Mouse (Mus musculus) hindbrain, embryonic 10.5 days (tissue): ENCODE measurements around the gene Chd4. TPM values are rescaled to one million over a fixed set of nuclear protein-coding genes. Genes with fewer than 3 reads are reported as not detected.

Experiments
- DNase-seq: peaks from one replicate; pipeline ENCODE4 v3.0.0-alpha.2; 2017; ENCODE audit warnings: low spot score
- H3K27ac ChIP-seq: fragments of 300-500 bp; sonication (generic); 2 replicates; pipeline ENCODE4 v1.5.1; 2016; ENCODE audit warnings: mild to moderate bottlenecking, moderate library complexity
- H3K27me3 ChIP-seq: fragments of 300-500 bp; sonication (generic); 2 replicates; pipeline ENCODE4 v1.6.1; 2016; ENCODE audit warnings: mild to moderate bottlenecking; ENCODE audit not compliant: poor library complexity, insufficient read depth, severe bottlenecking
- H3K36me3 ChIP-seq: fragments of 300-500 bp; sonication (generic); 2 replicates; pipeline ENCODE4 v1.6.1; 2016; ENCODE audit warnings: mild to moderate bottlenecking, moderate library complexity
- H3K4me1 ChIP-seq: fragments of 300-500 bp; sonication (generic); replicated peaks from 2 replicates; pipeline ENCODE4 v1.6.1; 2016; ENCODE audit warnings: mild to moderate bottlenecking
- H3K4me3 ChIP-seq: fragments of 300-500 bp; sonication (generic); 2 replicates; pipeline ENCODE4 v1.5.1; 2016; ENCODE audit warnings: mild to moderate bottlenecking, moderate library complexity
- H3K9me3 ChIP-seq: fragments of 300-500 bp; sonication (generic); 2 replicates; pipeline ENCODE4 v1.6.1; 2016; ENCODE audit warnings: mild to moderate bottlenecking, moderate library complexity
- WGBS: fragments of 180-500 bp; shearing (Covaris S2); methylation state at CpG from one replicate; pipeline ENCODE4 v1.1.7; 2016; 5-methylcytosine and 5-hydroxymethylcytosine counted together
- polyA plus RNA-seq: library from polyadenylated mRNA; unstranded; fragments of >200 nt; fragmentation: Nextera tagmentation; extraction: Ambion mirVana; gene quantifications from 2 replicates; pipeline ENCODE4 v1.2.1, GENCODE M21; 2016

The Chd4 gene
- polyA plus RNA-seq, 1 experiment from 2014 or later = 95.7 TPM

DNA sequence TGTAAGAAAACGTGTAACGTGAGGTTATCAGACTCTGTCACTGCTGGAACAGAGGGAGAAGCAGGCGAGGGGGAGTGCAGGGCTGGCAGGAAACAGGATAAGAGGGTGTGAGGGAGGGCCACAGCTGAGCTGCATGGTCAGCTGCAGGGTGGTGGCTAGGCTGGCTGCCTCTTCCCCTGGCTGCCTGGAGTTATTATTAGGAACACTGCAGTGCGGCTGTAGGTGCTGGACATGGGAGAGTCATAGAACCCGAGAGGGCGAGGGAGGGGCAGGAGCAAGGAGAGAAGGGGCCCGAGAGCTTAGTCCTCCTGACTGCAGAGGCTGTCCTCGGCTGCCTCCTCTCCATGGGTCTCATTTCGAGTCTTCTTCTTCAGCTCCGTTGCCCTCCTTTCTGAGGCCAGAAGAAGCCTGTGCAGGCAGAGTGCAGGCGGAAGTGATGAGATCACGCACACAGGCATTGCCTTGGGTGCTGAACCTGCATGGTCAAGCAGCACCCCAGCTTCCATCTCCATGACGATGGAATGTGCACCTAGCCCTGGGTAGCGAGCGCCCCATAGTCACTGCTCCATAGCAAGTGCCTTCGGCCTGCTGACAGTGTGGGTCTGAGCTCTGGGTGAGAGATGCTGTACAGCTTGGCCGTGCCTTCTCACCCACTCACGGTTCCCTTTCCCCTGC lies 52.6 kb downstream of the Chd4 start:
- no peaks in the 10 kb centered on the region for H3K27me3 ChIP-seq
- H3K36me3 ChIP-seq = peaks cover 62% of the 10 kb centered on the region
- H3K9me3 ChIP-seq = no peaks in the 10 kb centered on the region
- 76% methylated on average over 18 of the region's 18 CpGs for WGBS
- H3K4me3 ChIP-seq = no peak overlapping the region; the same call in 1 of the 2 replicates
- H3K27ac ChIP-seq = peak overlapping the region; percentile 64
- peaks cover 63% of the 10 kb centered on the region for H3K4me1 ChIP-seq
- no peak for DNase-seq

DNA sequence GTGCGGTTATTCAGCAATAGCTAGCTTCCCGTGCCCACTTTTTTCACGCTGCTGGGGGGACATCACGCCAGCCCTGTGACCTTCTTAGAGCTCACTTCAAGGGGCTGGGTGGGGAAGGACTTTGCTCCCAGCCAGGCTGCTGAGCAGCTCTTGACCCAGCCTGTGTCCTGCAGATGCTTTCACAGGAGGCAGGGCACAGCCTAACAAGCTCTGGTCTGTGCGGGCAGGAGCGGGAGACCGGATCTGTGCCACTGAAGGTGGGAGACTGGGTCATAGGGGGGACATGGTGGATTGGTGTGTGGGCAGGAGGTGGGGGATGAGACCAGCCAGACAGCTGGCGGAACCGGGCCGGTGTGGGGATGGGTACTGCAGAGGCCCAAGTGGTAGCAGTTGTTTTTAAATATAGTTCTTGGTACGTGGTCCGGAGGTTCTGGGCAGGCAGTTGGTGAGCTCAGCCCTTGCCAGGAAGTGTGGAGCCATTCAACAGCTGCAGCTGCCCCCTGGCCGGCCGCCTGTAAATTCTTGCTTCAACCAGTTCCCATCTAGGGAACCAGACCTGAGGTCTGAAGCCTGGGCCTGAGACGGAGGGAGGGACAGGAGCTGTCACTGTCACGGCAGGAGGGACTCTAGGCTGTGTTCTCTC lies 53.3 kb downstream of the Chd4 start:
- Histone ChIP-seq H3K27me3 (no peaks in the 10 kb centered on the region), H3K36me3 (peaks cover 62% of the 10 kb centered on the region), H3K27ac (peak overlapping the region; percentile 64), H3K9me3 (no peaks in the 10 kb centered on the region), H3K4me1 (peaks cover 61% of the 10 kb centered on the region), H3K4me3 (no peak overlapping the region)
- DNase-seq = no peak
- 82% methylated on average over 16 of the region's 16 CpGs for WGBS

DNA sequence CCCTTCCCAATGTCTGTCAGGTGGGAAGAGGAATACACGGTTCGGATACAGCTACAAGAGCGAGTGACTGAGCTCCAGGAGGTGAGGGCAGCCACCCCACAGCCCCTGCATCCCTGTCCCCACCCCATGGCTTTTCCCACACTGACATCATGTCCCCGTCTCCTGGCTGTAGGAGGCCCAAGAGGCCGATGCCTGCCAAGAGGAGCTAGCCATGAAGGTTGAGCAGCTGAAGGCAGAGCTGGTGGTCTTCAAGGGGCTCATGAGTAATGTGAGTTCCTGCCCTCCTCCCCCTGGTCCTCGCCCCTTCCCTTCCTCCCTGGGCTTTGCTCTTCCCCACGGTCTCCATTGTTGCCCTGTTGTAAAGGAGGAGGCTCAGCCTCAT lies 53.8 kb downstream of the Chd4 start:
- H3K4me1 ChIP-seq = peaks cover 56% of the 10 kb centered on the region
- H3K36me3 ChIP-seq = peaks cover 59% of the 10 kb centered on the region
- H3K27ac ChIP-seq = peak overlapping the region; percentile 35; the same call in 1 of the 2 replicates

DNA sequence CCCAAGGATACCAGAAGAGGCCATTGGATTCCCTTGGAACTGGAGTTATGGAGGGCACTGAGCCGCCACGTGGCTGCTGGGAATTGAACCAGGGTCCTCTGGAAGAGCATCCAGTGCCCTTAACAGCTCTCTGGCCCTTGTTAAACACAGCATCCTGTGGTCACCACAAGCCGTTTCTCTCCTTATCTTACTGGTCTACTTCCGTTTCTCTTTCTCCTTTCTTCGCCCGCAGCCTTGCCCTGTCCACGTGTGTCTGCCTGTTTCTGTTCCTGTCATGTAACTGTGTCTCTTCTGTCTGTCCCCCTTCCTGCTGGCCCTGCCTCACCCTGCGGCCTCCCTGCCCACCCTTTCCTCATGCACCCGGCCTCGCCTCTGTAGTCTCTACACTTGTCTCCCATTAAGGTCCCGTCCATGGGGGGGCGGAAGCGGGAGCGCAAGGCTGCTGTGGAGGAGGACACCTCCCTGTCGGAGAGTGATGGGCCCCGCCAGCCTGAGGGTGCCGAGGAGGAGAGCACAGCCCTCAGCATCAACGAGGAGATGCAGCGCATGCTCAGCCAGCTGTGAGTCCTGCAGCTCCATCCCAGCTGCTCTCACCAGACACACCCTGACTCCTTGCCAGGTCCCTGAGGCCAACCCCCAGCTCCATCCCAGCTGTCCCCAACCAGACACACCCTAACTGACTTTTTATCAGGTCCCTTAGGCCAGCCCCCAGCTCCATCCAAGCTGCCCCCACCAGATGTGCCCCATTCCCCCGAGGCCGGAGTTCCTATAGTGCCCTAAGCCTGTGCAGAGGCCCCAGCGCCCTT lies 56.6 kb downstream of the Chd4 start:
- 86% methylated on average over 22 of the region's 22 CpGs for WGBS
- Histone ChIP-seq H3K9me3 (no peaks in the 10 kb centered on the region), H3K36me3 (peaks cover 86% of the 10 kb centered on the region), H3K4me1 (peaks cover 55% of the 10 kb centered on the region), H3K27me3 (no peaks in the 10 kb centered on the region), H3K4me3 (no peak overlapping the region), H3K27ac (0 out of 2 replicates have a peak overlapping the region, but pooled peaks have one; percentile 50)
- no peak for DNase-seq

More for the DNA sequence above, 53.8 kb downstream of the Chd4 start:
- no peak for DNase-seq
- Histone ChIP-seq H3K27me3 (no peaks in the 10 kb centered on the region), H3K9me3 (no peaks in the 10 kb centered on the region), H3K4me3 (no peak overlapping the region)
- 69% methylated on average over 7 of the region's 7 CpGs for WGBS

DNA sequence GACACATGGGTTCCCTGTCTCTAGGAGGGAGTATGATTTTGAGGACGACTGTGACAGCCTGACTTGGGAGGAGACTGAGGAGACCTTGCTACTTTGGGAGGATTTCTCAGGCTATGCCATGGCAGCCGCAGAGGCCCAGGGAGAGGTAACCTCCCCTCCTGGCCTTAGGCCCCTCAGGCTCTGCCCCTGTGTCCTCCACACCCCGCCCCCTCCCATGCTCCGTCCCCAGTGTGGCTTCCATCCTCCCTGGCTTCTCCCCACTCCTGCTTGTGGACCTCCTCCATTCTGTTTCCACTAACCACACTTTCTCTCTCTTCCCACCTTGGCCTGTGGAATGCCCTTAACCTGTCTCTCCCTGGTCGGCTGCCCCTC lies 57.2 kb downstream of the Chd4 start:
- 84% methylated on average over 5 of the region's 5 CpGs for WGBS
- no peak for DNase-seq
- Histone ChIP-seq H3K4me3 (no peak overlapping the region), H3K4me1 (peaks cover 55% of the 10 kb centered on the region), H3K9me3 (no peaks in the 10 kb centered on the region), H3K27me3 (no peaks in the 10 kb centered on the region), H3K36me3 (peaks cover 91% of the 10 kb centered on the region), H3K27ac (no peak overlapping the region)

DNA sequence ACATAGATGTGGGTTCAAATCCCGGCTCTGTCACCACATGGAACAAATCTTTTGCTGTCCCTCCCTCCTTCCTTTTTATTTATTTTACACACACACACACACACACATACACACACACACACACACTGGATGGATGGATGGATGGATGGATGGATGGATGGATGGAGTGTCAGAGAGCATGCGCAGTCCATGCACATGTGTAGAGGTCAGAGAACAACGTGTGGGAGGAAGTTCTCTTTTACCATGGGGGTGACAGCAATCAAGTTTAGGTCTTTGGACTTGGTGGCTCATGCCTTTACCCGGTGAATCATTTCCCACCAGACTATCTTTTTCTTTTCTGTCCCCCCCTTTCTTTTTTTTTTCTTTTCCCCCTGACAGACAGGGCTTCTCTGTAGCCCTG lies 57.9 kb downstream of the Chd4 start:
- H3K27ac ChIP-seq = no peak overlapping the region
- H3K9me3 ChIP-seq = no peaks in the 10 kb centered on the region
- no peaks in the 10 kb centered on the region for H3K27me3 ChIP-seq
- no peak overlapping the region for H3K4me3 ChIP-seq
- peaks cover 89% of the 10 kb centered on the region for H3K36me3 ChIP-seq
- DNase-seq = no peak
- 90% methylated on average over 4 of the region's 4 CpGs for WGBS
- peaks cover 53% of the 10 kb centered on the region for H3K4me1 ChIP-seq

DNA sequence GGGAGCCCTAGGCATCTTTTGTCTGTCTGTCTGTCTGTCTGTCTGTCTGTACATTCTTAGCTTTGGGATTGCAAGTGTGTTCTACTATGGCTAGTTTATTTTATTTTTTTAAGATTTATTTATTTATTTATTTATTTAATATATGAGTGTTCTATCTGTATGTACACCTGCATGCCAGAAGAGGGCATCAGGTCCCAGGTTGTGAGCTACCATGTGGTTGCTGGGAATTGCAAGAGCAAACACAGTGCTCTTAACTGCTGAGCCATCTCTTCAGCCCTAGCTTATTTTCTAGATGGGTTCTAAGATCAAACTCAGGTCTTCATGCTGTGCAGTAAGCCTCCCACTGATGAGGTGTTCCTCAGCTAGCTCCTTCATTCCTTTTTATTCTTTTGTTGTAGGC lies 58.8 kb downstream of the Chd4 start:
- no peaks in the 10 kb centered on the region for H3K9me3 ChIP-seq
- no peak overlapping the region for H3K4me3 ChIP-seq
- H3K27ac ChIP-seq = no peak overlapping the region
- H3K27me3 ChIP-seq = no peaks in the 10 kb centered on the region
- H3K4me1 ChIP-seq = peaks cover 52% of the 10 kb centered on the region
- H3K36me3 ChIP-seq = peaks cover 90% of the 10 kb centered on the region
- DNase-seq = no peak

DNA sequence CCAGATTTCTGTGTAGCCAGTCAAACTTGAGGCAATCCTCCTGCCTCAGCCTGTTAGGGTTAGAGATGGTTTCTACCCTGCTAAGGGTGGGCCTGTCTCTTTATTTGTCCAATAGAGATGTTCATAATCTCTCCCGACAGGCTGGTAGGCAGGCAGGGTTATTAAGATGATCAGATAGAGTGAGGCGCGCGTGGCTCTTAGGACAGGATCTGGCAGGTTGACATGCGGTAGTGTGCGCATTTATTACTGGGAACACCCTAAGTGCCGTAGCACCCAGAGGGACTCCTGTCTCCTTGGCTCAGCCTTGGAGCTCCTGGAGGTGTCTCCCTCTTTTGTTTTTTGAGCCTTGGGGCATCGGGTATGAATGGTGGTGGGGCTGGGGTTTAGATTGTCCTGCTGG lies 59.5 kb downstream of the Chd4 start:
- Histone ChIP-seq H3K4me1 (peaks cover 55% of the 10 kb centered on the region), H3K4me3 (no peak overlapping the region), H3K27ac (no peak overlapping the region), H3K27me3 (no peaks in the 10 kb centered on the region; the same call in 1 of the 2 replicates), H3K9me3 (no peaks in the 10 kb centered on the region), H3K36me3 (peaks cover 93% of the 10 kb centered on the region)
- DNase-seq = no peak
- WGBS = 88% methylated on average over 8 of the region's 8 CpGs

DNA sequence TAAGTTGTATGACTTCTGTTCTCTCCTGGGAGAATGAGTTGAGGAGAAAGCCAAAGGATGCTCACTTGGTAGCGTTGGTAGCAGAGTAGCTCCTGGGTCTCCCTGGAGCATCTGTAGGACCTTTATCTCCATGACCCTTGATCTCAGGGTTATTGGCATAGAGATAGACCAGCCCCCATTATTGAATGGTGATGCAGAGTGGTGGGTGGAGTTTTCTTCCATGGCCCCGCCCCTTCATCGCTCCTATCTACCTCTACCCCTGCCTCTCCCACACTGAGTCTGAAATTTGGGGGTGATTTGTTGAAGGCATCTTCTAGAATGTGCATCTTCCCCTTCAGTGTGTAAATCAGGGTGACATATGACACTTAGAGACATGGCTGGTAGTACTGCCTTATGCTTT lies 60.7 kb downstream of the Chd4 start:
- Histone ChIP-seq H3K4me3 (peak overlapping the region; percentile 23), H3K27me3 (no peaks in the 10 kb centered on the region; the same call in 1 of the 2 replicates), H3K9me3 (no peaks in the 10 kb centered on the region), H3K36me3 (peaks cover 93% of the 10 kb centered on the region), H3K4me1 (peaks cover 67% of the 10 kb centered on the region), H3K27ac (peak overlapping the region; percentile 82; the same call in 1 of the 2 replicates)
- WGBS = 76% methylated on average over 3 of the region's 3 CpGs
- no peak for DNase-seq

DNA sequence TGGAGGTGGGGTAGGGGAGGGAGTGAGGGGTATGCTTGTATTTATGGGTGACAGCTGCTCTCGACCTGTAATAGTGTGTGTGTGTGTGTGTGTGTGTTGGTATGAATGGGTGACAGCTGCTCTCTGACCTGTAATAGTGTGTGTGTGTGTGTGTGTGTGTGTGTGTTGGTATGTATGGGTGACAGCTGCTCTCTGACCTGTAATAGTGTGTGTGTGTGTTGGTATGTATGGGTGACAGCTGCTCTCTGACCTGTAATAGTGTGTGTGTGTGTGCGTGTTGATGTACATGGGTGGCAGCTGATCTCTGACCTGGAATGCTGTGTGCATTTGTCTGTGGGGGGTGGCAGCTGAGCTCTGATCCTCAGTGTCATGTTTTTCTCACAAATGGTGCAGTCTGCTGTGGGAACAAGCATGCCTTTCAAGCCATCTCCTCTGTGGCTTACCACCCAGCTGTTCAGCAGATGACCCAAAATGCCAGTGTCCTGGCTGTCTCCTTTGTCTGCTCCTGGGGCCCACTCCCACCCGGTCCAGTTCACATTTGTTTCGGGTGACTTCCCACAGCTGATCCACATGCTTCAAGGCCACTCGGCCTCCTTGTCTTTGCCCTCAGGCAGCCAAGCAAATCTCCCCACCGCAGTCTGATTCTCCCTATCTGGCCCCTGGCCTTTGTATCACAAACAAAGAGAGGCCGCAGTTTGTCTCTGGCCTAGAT lies 61.3 kb downstream of the Chd4 start:
- Histone ChIP-seq H3K27ac (peak overlapping the region; percentile 82), H3K36me3 (peaks cover 93% of the 10 kb centered on the region), H3K4me3 (peak overlapping the region; percentile 27), H3K27me3 (no peaks in the 10 kb centered on the region; the same call in 1 of the 2 replicates), H3K4me1 (peaks cover 70% of the 10 kb centered on the region), H3K9me3 (no peaks in the 10 kb centered on the region)
- peak; percentile 87 for DNase-seq
- 27% methylated on average over 7 of the region's 7 CpGs for WGBS

DNA sequence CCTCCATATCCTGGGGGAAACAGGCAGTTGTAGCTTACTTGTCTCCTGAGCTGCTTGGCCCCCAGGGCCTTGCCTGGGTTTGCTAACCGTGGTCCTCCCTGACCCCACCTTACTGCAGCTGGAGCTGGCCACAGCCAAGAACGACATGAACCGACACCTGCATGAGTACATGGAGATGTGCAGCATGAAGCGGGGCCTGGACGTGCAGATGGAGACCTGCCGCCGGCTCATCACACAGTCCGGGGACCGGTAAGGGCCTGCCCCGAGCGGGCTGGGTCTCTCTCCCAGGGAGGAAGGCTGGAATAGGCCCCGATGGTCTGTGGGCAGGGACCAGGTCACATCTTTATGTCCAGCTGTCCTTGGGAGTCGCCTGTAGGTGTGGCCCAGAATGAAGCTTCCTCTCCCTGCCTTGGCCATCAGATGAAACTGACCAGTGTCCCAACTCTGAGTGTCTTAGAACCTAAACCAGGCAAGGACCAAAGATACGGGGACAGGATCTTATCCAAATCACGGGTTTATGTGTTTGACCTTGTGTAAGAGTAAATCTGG lies 63.2 kb downstream of the Chd4 start:
- Histone ChIP-seq H3K27me3 (no peaks in the 10 kb centered on the region; the same call in 1 of the 2 replicates), H3K36me3 (peaks cover 91% of the 10 kb centered on the region), H3K4me1 (peaks cover 81% of the 10 kb centered on the region), H3K9me3 (no peaks in the 10 kb centered on the region), H3K27ac (no peak overlapping the region), H3K4me3 (no peak overlapping the region)
- no peak for DNase-seq
- WGBS = 88% methylated on average over 15 of the region's 15 CpGs
